31 mouse cellular contexts compared by ENCODE assay signal in genomic region chr7:107495428-107495827, GRCm38 (mm10).
"Had no signal": no experiment of that assay in that cellular context is flagged by ENCODE, and none has a peak within 500 bp of the region (broad histone marks: within the 10 kb centered on the region; RNA-seq: fewer than 3 reads in every experiment).

No protein-coding gene starts in this region.

- H3K9me3 ChIP-seq: limb, embryonic 10.5 days; limb, embryonic 12.5 days; limb, embryonic 13.5 days; limb, embryonic 15.5 days; liver, embryonic 12.5 days; liver, embryonic 13.5 days; liver, embryonic 15.5 days; lung, embryonic 15.5 days; megakaryocyte, embryonic 14.5 days; midbrain, embryonic 10.5 days; midbrain, embryonic 12.5 days; midbrain, embryonic 13.5 days; midbrain, embryonic 15.5 days; neural tube, embryonic 12.5 days had no signal

- ATAC-seq: liver, embryonic 12.5 days; liver, postnatal 0 days; lung, postnatal 0 days; midbrain, embryonic 15.5 days; midbrain, embryonic 16.5 days had no signal

- H3K4me3 ChIP-seq: limb, embryonic 10.5 days; limb, embryonic 12.5 days; limb, embryonic 13.5 days; limb, embryonic 15.5 days; liver, embryonic 12.5 days; liver, embryonic 13.5 days; liver, embryonic 15.5 days; lung, embryonic 15.5 days; megakaryocyte, embryonic 14.5 days; midbrain, embryonic 10.5 days; midbrain, embryonic 12.5 days; midbrain, embryonic 13.5 days; midbrain, embryonic 15.5 days; myocyte; neural tube, embryonic 12.5 days had no signal

- DNase-seq: left cerebral cortex, postnatal 4 days; liver; liver, embryonic 13.5 days; liver, postnatal 0 days; lung, adult 18-20 months; lung, adult 2 months; lung, embryonic 14.5 days; lung, postnatal 10 days; lung, postnatal 14 days; lung, postnatal 36 days; lung, postnatal 4 days; midbrain, embryonic 14.5 days had no signal

- H3K4me1 ChIP-seq: limb, embryonic 10.5 days; limb, embryonic 12.5 days; limb, embryonic 13.5 days; limb, embryonic 15.5 days; liver, embryonic 12.5 days; liver, embryonic 13.5 days; liver, embryonic 15.5 days; lung, embryonic 15.5 days; megakaryocyte, embryonic 14.5 days; midbrain, embryonic 10.5 days; midbrain, embryonic 12.5 days; midbrain, embryonic 13.5 days; midbrain, embryonic 15.5 days; neural tube, embryonic 12.5 days had no signal

- H3K27me3 ChIP-seq: limb, embryonic 12.5 days; limb, embryonic 13.5 days; limb, embryonic 15.5 days; liver, embryonic 12.5 days; liver, embryonic 13.5 days; liver, embryonic 15.5 days; lung, embryonic 15.5 days; megakaryocyte, embryonic 14.5 days; midbrain, embryonic 12.5 days; midbrain, embryonic 13.5 days; midbrain, embryonic 15.5 days; neural tube, embryonic 12.5 days had no signal

- H3K36me3 ChIP-seq: limb, embryonic 10.5 days; limb, embryonic 12.5 days; limb, embryonic 13.5 days; limb, embryonic 15.5 days; liver, embryonic 12.5 days; liver, embryonic 13.5 days; liver, embryonic 15.5 days; lung, embryonic 15.5 days; midbrain, embryonic 10.5 days; midbrain, embryonic 12.5 days; midbrain, embryonic 13.5 days; midbrain, embryonic 15.5 days; neural tube, embryonic 12.5 days had no signal

- H3K9ac ChIP-seq: limb, embryonic 12.5 days; limb, embryonic 13.5 days; limb, embryonic 15.5 days; liver, embryonic 12.5 days; liver, embryonic 13.5 days; liver, embryonic 14.5 days; liver, embryonic 15.5 days; liver, postnatal 0 days; lung, embryonic 14.5 days; lung, embryonic 15.5 days; midbrain, embryonic 12.5 days; midbrain, embryonic 13.5 days; midbrain, embryonic 15.5 days; neural tube, embryonic 12.5 days had no signal

- H3K27ac ChIP-seq: limb, embryonic 10.5 days; limb, embryonic 12.5 days; limb, embryonic 13.5 days; limb, embryonic 15.5 days; liver, embryonic 12.5 days; liver, embryonic 13.5 days; liver, embryonic 14.5 days; liver, embryonic 15.5 days; lung, embryonic 15.5 days; macrophage; midbrain, embryonic 10.5 days; midbrain, embryonic 12.5 days; midbrain, embryonic 13.5 days; midbrain, embryonic 15.5 days; neural tube, embryonic 12.5 days had no signal

- H3K4me2 ChIP-seq: limb, embryonic 12.5 days; limb, embryonic 13.5 days; limb, embryonic 15.5 days; liver, embryonic 12.5 days; liver, embryonic 13.5 days; liver, embryonic 15.5 days; lung, embryonic 14.5 days; lung, embryonic 15.5 days; midbrain, embryonic 11.5 days; midbrain, embryonic 12.5 days; midbrain, embryonic 13.5 days; midbrain, embryonic 15.5 days; neural tube, embryonic 12.5 days had no signal
